Mouse (Mus musculus): Measurements from ENCODE around the gene Ncapg.

DNA sequence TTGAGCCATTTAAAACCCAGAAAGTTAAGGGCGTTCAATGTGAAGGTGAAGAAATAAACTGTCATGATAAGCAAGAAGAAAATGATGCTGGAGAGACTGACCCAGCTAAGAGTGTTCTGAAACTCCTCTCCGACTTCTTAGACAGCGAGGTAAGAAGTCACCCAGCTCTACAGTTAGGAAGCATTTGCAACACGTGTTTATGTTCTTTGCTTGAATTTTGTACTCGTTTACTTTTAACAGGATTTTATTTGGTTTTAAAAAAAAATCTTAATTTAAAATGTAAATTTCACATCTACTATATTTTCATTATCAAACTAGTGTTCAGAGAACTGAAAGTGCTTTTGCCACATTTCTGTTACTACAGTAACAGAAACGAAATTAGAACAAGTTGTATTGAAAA lies 22.0 kb downstream of the Ncapg start:
- TF ChIP-seq POLR2A (IDR thresholded peaks at IDR 0.05; ENCODE audit: low read depth, low read length) (no peak), CTCF (IDR thresholded peaks at IDR 0.05; ENCODE audit: borderline replicate concordance, insufficient read depth, low read length) (no peak)

Data from embryonic fibroblast, embryonic 13.5 days (primary cell).